Mouse (Mus musculus) midbrain, postnatal 0 days (tissue): Measurements from ENCODE around the gene Olfr617. TPM values are rescaled to one million over a fixed set of nuclear protein-coding genes. Genes with fewer than 3 reads are reported as not detected.

ENCODE experiments used
- ATAC-seq: fragments of 200-750 bp; cut with Nextera tagmentation; 2 replicates; pipeline ENCODE4 v1.8.0; 2017; ENCODE audit warnings: moderate number of reproducible peaks, mild to moderate bottlenecking, moderate TSS enrichment, moderate library complexity; ENCODE audit not compliant: low FRiP score
- DNase-seq: peaks from one replicate; pipeline ENCODE4 v3.0.0-alpha.2; 2015; ENCODE audit warnings: low spot score
- H3K27ac ChIP-seq: fragments of 300-500 bp; sonication (generic); 2 replicates; pipeline ENCODE4 v1.5.1; 2014; ENCODE audit warnings: low read depth, mild to moderate bottlenecking, low read length, mixed read lengths
- H3K27me3 ChIP-seq: fragments of 300-500 bp; sonication (generic); 2 replicates; pipeline ENCODE4 v1.6.1; 2014; ENCODE audit warnings: low read length, control low read depth, mixed read lengths; ENCODE audit not compliant: insufficient read depth
- H3K36me3 ChIP-seq: fragments of 300-500 bp; sonication (generic); 2 replicates; pipeline ENCODE4 v1.6.1; 2014; ENCODE audit warnings: low read length, control low read depth, mixed read lengths; ENCODE audit not compliant: insufficient read depth
- H3K4me1 ChIP-seq: fragments of 300-500 bp; sonication (generic); 2 replicates; pipeline ENCODE4 v1.6.1; 2014; ENCODE audit warnings: mild to moderate bottlenecking, control low read depth, antibody characterized with exemption, low read length, mixed read lengths; ENCODE audit not compliant: insufficient read depth
- H3K4me2 ChIP-seq: fragments of 300-500 bp; sonication (generic); 2 replicates; pipeline ENCODE4 v1.6.1; 2014; ENCODE audit warnings: low read depth, mild to moderate bottlenecking, low read length, mixed read lengths; ENCODE audit not compliant: poor library complexity, severe bottlenecking
- H3K4me3 ChIP-seq: fragments of 300-500 bp; sonication (generic); 2 replicates; pipeline ENCODE4 v1.5.1; 2014; ENCODE audit warnings: low read depth, mild to moderate bottlenecking, low read length, moderate library complexity
- H3K9ac ChIP-seq: fragments of 300-500 bp; sonication (generic); replicated peaks from 2 replicates; pipeline ENCODE4 v1.6.1; 2014; ENCODE audit warnings: mild to moderate bottlenecking, low read length, moderate library complexity, mixed read lengths; ENCODE audit not compliant: poor library complexity, severe bottlenecking
- H3K9me3 ChIP-seq: fragments of 300-500 bp; sonication (generic); 2 replicates; pipeline ENCODE4 v1.6.1; 2016; ENCODE audit warnings: low read length, control low read depth
- CTCF ChIP-seq: IDR thresholded peaks from 2 replicates; pipeline ENCODE4 v1.5.1; 2016; ENCODE audit warnings: antibody characterized with exemption, mild to moderate bottlenecking
- WGBS: fragments of 180-500 bp; shearing (Covaris S2); extraction: QIAGEN DNeasy Blood & Tissue Kit; methylation state at CpG from one replicate; pipeline ENCODE4 v1.1.7; 2014; 5-methylcytosine and 5-hydroxymethylcytosine counted together
- microRNA-seq: library from miRNA; unstranded; fragments of <30 nt; microRNA quantifications from one replicate; pipeline ENCODE4, GENCODE M21; 2016; ENCODE audit warnings: borderline number of aligned reads
- polyA plus RNA-seq: library from polyadenylated mRNA; unstranded; fragments of >200 nt; fragmentation: Nextera tagmentation; extraction: Ambion mirVana; gene quantifications from 2 replicates; pipeline ENCODE4 v1.2.1, GENCODE M21; 2015
- total RNA-seq: library from RNA; depleted of rRNA; stranded (reverse); fragments of >200 nt; gene quantifications from 2 replicates; pipeline ENCODE4 v1.2.3, GENCODE M21; 2014; rRNA removed

Olfr617 gene
- total and polyA plus RNA-seq, 2 experiments from 2014 or later: not detected

DNA sequence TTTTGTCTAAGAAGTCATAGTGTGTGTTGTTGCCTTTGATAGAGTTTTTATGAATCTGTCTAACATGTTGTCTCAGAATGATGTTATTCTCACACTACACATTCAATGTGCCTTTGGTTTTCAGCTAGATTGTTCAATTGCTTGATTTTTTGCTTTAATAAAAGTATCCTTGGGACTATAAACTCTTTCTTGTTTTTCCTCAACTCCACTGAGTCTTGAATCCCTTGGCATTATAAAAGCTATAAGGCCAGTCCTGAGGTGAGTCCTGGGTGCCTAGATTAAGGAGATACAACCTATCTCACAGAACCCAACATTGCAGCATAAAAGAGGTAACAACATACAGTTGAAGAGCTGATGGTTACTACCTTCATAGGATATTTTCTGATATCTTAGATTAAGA, 27.4 kb downstream of the Olfr617 start, which contains the start of gene Olfr619:
TSS of gene Olfr619 (plus strand) at position 301 of the 400 bp plus-strand sequence.
- DNase-seq: no peak
- no peak within 1 kb of the TSS for H3K27ac ChIP-seq
- H3K27me3 ChIP-seq: no peaks in the 10 kb centered on the region
- no peak for ATAC-seq
- no peak for TF ChIP-seq CTCF
- H3K36me3 ChIP-seq: no peaks in the 10 kb centered on the region
- H3K4me1 ChIP-seq: no peaks in the 10 kb centered on the region
- no peaks in the 10 kb centered on the region for H3K9me3 ChIP-seq
- H3K9ac ChIP-seq: no peak within 1 kb of the TSS
- no peak within 1 kb of the TSS for H3K4me3 ChIP-seq
- H3K4me2 ChIP-seq: no peak within 1 kb of the TSS

DNA sequence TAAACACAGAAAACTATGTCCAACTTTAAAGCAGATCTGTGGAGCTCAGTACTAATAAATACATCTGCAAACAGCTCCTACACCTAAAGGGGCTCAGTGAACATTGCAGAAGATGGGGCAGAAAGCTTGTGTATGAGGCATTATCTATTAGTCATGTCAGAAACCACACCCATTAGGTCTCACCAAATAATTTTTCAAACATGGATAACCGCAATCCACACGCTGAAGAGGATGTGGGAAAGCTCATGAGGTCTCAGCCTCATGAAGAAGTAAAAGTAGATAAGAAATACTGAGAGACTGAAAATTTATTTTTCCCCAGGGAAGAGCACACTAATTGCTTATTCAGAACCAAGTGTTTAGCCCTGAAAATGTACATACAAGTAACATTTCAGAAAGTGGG, 34.6 kb downstream of the Olfr617 start:
- 88% methylated on average over 2 of the region's 2 CpGs for WGBS
- H3K9me3 ChIP-seq: no peaks in the 10 kb centered on the region
- no peak for ATAC-seq
- no peaks in the 10 kb centered on the region for H3K4me1 ChIP-seq
- H3K4me2 ChIP-seq: no peak overlapping the region
- no peaks in the 10 kb centered on the region for H3K27me3 ChIP-seq
- H3K27ac ChIP-seq: no peak overlapping the region
- TF ChIP-seq CTCF: no peak
- no peak overlapping the region for H3K9ac ChIP-seq
- H3K4me3 ChIP-seq: no peak overlapping the region
- no peaks in the 10 kb centered on the region for H3K36me3 ChIP-seq
- no peak for DNase-seq

DNA sequence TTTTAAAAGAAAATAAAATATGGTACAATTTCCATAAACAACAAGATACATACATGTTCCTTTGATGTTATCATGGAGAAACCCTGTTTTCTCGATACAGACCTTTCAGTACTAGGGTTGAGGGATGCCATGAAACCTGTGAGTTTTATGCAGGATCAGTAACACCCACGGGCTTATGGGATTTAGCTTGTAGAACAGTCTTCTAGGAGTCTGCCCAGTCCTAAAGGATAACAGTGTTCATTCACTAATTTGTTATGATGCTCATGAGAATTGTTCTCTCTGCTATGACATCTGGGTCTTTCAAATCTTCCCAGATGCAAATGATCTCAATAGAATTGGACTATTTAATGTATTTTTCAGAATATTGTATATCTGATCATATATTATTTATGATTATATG, 39.6 kb downstream of the Olfr617 start, which contains the start of gene Olfr620:
TSS of gene Olfr620 (minus strand) at position 101 of the 400 bp plus-strand sequence.
- no peak within 1 kb of the TSS for H3K9ac ChIP-seq
- ATAC-seq (no peak), DNase-seq (no peak)
- H3K27me3 ChIP-seq: no peaks in the 10 kb centered on the region
- TF ChIP-seq CTCF: no peak
- no peak within 1 kb of the TSS for H3K4me2 ChIP-seq
- whole genome bisulfite sequencing: 84% methylated on average over 2 of the region's 2 CpGs
- H3K9me3 ChIP-seq: no peaks in the 10 kb centered on the region
- no peak within 1 kb of the TSS for H3K27ac ChIP-seq
- H3K36me3 ChIP-seq: no peaks in the 10 kb centered on the region
- H3K4me3 ChIP-seq: no peak within 1 kb of the TSS
- no peaks in the 10 kb centered on the region for H3K4me1 ChIP-seq

Small RNAs within 50 kb of the gene (microRNA-seq; reads per million reads assigned to microRNA genes)
- gene Gm26506: not detected

Other genes with a start within 250 kb of the Olfr617 start
Only the 30 nearest of the 32 such genes appear.
- gene Olfr599, start 237.1 kb upstream of the Olfr617 start, total RNA-seq: not detected in 2 replicates
- gene Olfr599, start 237.1 kb upstream of the Olfr617 start, polyA plus RNA-seq: not detected in 2 replicates
- gene Olfr600, start 223.4 kb upstream of the Olfr617 start, total RNA-seq: not detected in 2 replicates
- gene Olfr600, start 223.4 kb upstream of the Olfr617 start, polyA plus RNA-seq: not detected in 2 replicates
- not detected in 2 replicates for gene Olfr601, start 210.4 kb upstream of the Olfr617 start, total RNA-seq
- not detected in 2 replicates for gene Olfr601, start 210.4 kb upstream of the Olfr617 start, polyA plus RNA-seq
- gene Olfr603, start 186.9 kb upstream of the Olfr617 start, total RNA-seq: not detected in 2 replicates
- gene Olfr603, start 186.9 kb upstream of the Olfr617 start, polyA plus RNA-seq: not detected in 2 replicates
- gene Usp17lc, start 158.0 kb upstream of the Olfr617 start, total RNA-seq: not detected in 2 replicates
- not detected in 2 replicates for gene Usp17lc, start 158.0 kb upstream of the Olfr617 start, polyA plus RNA-seq
- gene Olfr605, start 127.6 kb upstream of the Olfr617 start, total RNA-seq: not detected in 2 replicates
- not detected in 2 replicates for gene Olfr605, start 127.6 kb upstream of the Olfr617 start, polyA plus RNA-seq
- not detected in 2 replicates for gene Olfr606, start 124.0 kb upstream of the Olfr617 start, total RNA-seq
- gene Olfr606, start 124.0 kb upstream of the Olfr617 start, polyA plus RNA-seq: not detected in 2 replicates
- gene Olfr607, start 108.9 kb upstream of the Olfr617 start, total RNA-seq: not detected in 2 replicates
- not detected in 2 replicates for gene Olfr607, start 108.9 kb upstream of the Olfr617 start, polyA plus RNA-seq
- not detected in 2 replicates for gene Olfr608, start 103.2 kb upstream of the Olfr617 start, total RNA-seq
- not detected in 2 replicates for gene Olfr608, start 103.2 kb upstream of the Olfr617 start, polyA plus RNA-seq
- gene Olfr609, start 75.0 kb upstream of the Olfr617 start, total RNA-seq: not detected in 2 replicates
- gene Olfr609, start 75.0 kb upstream of the Olfr617 start, polyA plus RNA-seq: not detected in 2 replicates
- not detected in 2 replicates for gene Olfr610, start 60.9 kb upstream of the Olfr617 start, total RNA-seq
- not detected in 2 replicates for gene Olfr610, start 60.9 kb upstream of the Olfr617 start, polyA plus RNA-seq
- gene Olfr611, start 52.2 kb upstream of the Olfr617 start, total RNA-seq: not detected in 2 replicates
- gene Olfr611, start 52.2 kb upstream of the Olfr617 start, polyA plus RNA-seq: not detected in 2 replicates
- not detected in 2 replicates for gene Olfr612, start 30.3 kb upstream of the Olfr617 start, total RNA-seq
- gene Olfr612, start 30.3 kb upstream of the Olfr617 start, polyA plus RNA-seq: not detected in 2 replicates
- not detected in 2 replicates for gene Olfr613, start 25.0 kb upstream of the Olfr617 start, total RNA-seq
- gene Olfr613, start 25.0 kb upstream of the Olfr617 start, polyA plus RNA-seq: not detected in 2 replicates
- gene Olfr615, start 17.0 kb upstream of the Olfr617 start, total RNA-seq: not detected in 2 replicates
- not detected in 2 replicates for gene Olfr615, start 17.0 kb upstream of the Olfr617 start, polyA plus RNA-seq
- not detected in 2 replicates for gene Olfr616, start 3.9 kb upstream of the Olfr617 start, total RNA-seq
- not detected in 2 replicates for gene Olfr616, start 3.9 kb upstream of the Olfr617 start, polyA plus RNA-seq
- not detected in 2 replicates for gene Olfr618, start 17.0 kb downstream of the Olfr617 start, total RNA-seq
- not detected in 2 replicates for gene Olfr618, start 17.0 kb downstream of the Olfr617 start, polyA plus RNA-seq
- gene Olfr619, start 27.5 kb downstream of the Olfr617 start, total RNA-seq: not detected in 2 replicates
- not detected in 2 replicates for gene Olfr619, start 27.5 kb downstream of the Olfr617 start, polyA plus RNA-seq
- not detected in 2 replicates for gene Olfr620, start 39.5 kb downstream of the Olfr617 start, total RNA-seq
- not detected in 2 replicates for gene Olfr620, start 39.5 kb downstream of the Olfr617 start, polyA plus RNA-seq
- not detected in 2 replicates for gene Olfr622, start 69.6 kb downstream of the Olfr617 start, total RNA-seq
- not detected in 2 replicates for gene Olfr622, start 69.6 kb downstream of the Olfr617 start, polyA plus RNA-seq
- not detected in 2 replicates for gene Olfr623, start 90.6 kb downstream of the Olfr617 start, total RNA-seq
- gene Olfr623, start 90.6 kb downstream of the Olfr617 start, polyA plus RNA-seq: not detected in 2 replicates
- gene Olfr624, start 98.1 kb downstream of the Olfr617 start, total RNA-seq: not detected in 2 replicates
- gene Olfr624, start 98.1 kb downstream of the Olfr617 start, polyA plus RNA-seq: not detected in 2 replicates
- not detected in 2 replicates for gene Olfr625-ps1, start 109.7 kb downstream of the Olfr617 start, total RNA-seq
- gene Olfr625-ps1, start 109.7 kb downstream of the Olfr617 start, polyA plus RNA-seq: not detected in 2 replicates
- not detected in 2 replicates for gene Olfr243, start 141.6 kb downstream of the Olfr617 start, total RNA-seq
- gene Olfr243, start 141.6 kb downstream of the Olfr617 start, polyA plus RNA-seq: not detected in 2 replicates
- not detected in 2 replicates for gene Olfr628, start 157.3 kb downstream of the Olfr617 start, total RNA-seq
- gene Olfr628, start 157.3 kb downstream of the Olfr617 start, polyA plus RNA-seq: not detected in 2 replicates
- not detected in 2 replicates for gene Olfr629, start 171.9 kb downstream of the Olfr617 start, total RNA-seq
- gene Olfr629, start 171.9 kb downstream of the Olfr617 start, polyA plus RNA-seq: not detected in 2 replicates
- gene Olfr630, start 184.3 kb downstream of the Olfr617 start, total RNA-seq: not detected in 2 replicates
- not detected in 2 replicates for gene Olfr630, start 184.3 kb downstream of the Olfr617 start, polyA plus RNA-seq
- not detected in 2 replicates for gene Olfr69, start 198.5 kb downstream of the Olfr617 start, total RNA-seq
- not detected in 2 replicates for gene Olfr69, start 198.5 kb downstream of the Olfr617 start, polyA plus RNA-seq
- gene Olfr68, start 206.6 kb downstream of the Olfr617 start, total RNA-seq: not detected in 2 replicates
- gene Olfr68, start 206.6 kb downstream of the Olfr617 start, polyA plus RNA-seq: not detected in 2 replicates
- gene Olfr67, start 218.8 kb downstream of the Olfr617 start, total RNA-seq: not detected in 2 replicates
- gene Olfr67, start 218.8 kb downstream of the Olfr617 start, polyA plus RNA-seq: not detected in 2 replicates